Comparison of ENCODE assay signal across 25 mouse cellular contexts in the genomic region with DNA sequence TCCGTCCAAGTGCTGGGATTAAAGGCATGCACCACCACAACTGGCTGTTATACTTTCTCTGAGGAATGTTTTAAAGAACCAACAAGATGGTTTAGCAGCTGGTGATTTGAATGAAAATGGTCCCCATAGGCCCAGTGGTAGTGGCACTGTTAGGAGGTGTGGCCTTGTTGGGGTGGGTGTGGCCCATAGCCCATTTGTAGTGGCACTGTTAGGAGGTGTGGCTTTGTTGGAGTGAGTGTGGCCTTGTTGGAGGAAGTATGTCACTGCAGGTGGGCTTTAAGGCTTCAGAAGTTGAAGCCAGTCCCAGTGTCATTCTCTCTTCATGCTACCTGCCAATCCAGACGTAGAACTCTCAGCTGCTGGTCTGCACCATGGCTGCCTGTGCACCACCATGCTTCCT. TPM values are rescaled to one million over a fixed set of nuclear protein-coding genes. Genes with fewer than 3 reads are reported as not detected.
DNase-seq lines count a peak whose midpoint lies in the region; ATAC-seq lines count a peak whose summit lies in the region.
"Had no signal": no experiment of that assay in that cellular context is flagged by ENCODE, and none has a peak within 500 bp of the region (broad histone marks: within the 10 kb centered on the region; RNA-seq: fewer than 3 reads in every experiment).

No protein-coding gene starts in this region.

- DNase-seq in gastrocnemius, postnatal 25 days, result peak; percentile 2
- DNase-seq in gastrocnemius, postnatal 36 days, result no peak
- DNase-seq in liver, result no peak
- DNase-seq: adrenal gland, postnatal 10 days; adrenal gland, postnatal 36 days; cerebellum, adult 18-20 months; cerebellum, adult 9-10 months; cerebellum, postnatal 14 days; heart, adult 18-20 months; heart, postnatal 14 days; heart, postnatal 4 days had no signal

- no peaks in the 10 kb centered on the region for H3K9me3 ChIP-seq in liver, embryonic 12.5 days (replicated peaks)
- H3K9me3 ChIP-seq in liver, embryonic 15.5 days (replicated peaks), result no peaks in the 10 kb centered on the region
- H3K9me3 ChIP-seq in forebrain, embryonic 12.5 days, result no peaks in the 10 kb centered on the region
- H3K9me3 ChIP-seq: embryonic facial prominence, embryonic 12.5 days; forebrain, embryonic 15.5 days; heart, embryonic 10.5 days; heart, embryonic 13.5 days had no signal

- 75% methylated on average over 2 of the region's 2 CpGs for WGBS in liver, embryonic 12.5 days (ENCODE audit: insufficient replicate concordance)
- 68% methylated on average over 2 of the region's 2 CpGs for WGBS in liver, embryonic 15.5 days (ENCODE audit: insufficient replicate concordance)
- 86% methylated on average over 2 of the region's 2 CpGs for WGBS in forebrain, embryonic 12.5 days

- H3K27ac ChIP-seq in liver, embryonic 12.5 days, result no peak overlapping the region; the same call in 1 of the 2 replicates
- H3K27ac ChIP-seq in liver, embryonic 15.5 days (replicated peaks), result no peak overlapping the region; the same call in 1 of the 2 replicates
- H3K27ac ChIP-seq in forebrain, embryonic 12.5 days, result no peak overlapping the region
- H3K27ac ChIP-seq: embryonic facial prominence, embryonic 12.5 days; embryonic facial prominence, embryonic 15.5 days; forebrain, embryonic 15.5 days; heart, embryonic 13.5 days; hindbrain, embryonic 14.5 days; hindbrain, postnatal 0 days had no signal

- peaks cover 5% of the 10 kb centered on the region; the same call in 1 of the 2 replicates for H3K27me3 ChIP-seq in liver, embryonic 12.5 days (replicated peaks)
- H3K27me3 ChIP-seq in liver, embryonic 15.5 days, result no peaks in the 10 kb centered on the region
- H3K27me3 ChIP-seq in forebrain, embryonic 12.5 days, result 0 out of 2 replicates have a peak, but pooled peaks cover 4% of the 10 kb centered on the region
- H3K27me3 ChIP-seq: embryonic facial prominence, embryonic 12.5 days; embryonic facial prominence, embryonic 15.5 days; forebrain, embryonic 15.5 days; heart, embryonic 13.5 days; Patski had no signal

- no peak overlapping the region for H3K4me2 ChIP-seq in liver, embryonic 12.5 days
- no peak overlapping the region for H3K4me2 ChIP-seq in liver, embryonic 15.5 days
- H3K4me2 ChIP-seq in forebrain, embryonic 12.5 days, result no peak overlapping the region
- H3K4me2 ChIP-seq: embryonic facial prominence, embryonic 12.5 days; embryonic facial prominence, embryonic 15.5 days; forebrain, embryonic 15.5 days; heart, embryonic 13.5 days; hindbrain, embryonic 14.5 days had no signal

- H3K9ac ChIP-seq in liver, embryonic 12.5 days, result no peak overlapping the region
- H3K9ac ChIP-seq in liver, embryonic 15.5 days, result no peak overlapping the region
- no peak overlapping the region for H3K9ac ChIP-seq in forebrain, embryonic 12.5 days
- H3K9ac ChIP-seq: embryonic facial prominence, embryonic 12.5 days; embryonic facial prominence, embryonic 15.5 days; forebrain, embryonic 15.5 days; heart, embryonic 13.5 days; hindbrain, embryonic 14.5 days had no signal

- no peak overlapping the region for H3K4me3 ChIP-seq in liver, embryonic 12.5 days
- no peak overlapping the region for H3K4me3 ChIP-seq in liver, embryonic 15.5 days (replicated peaks)
- no peak overlapping the region for H3K4me3 ChIP-seq in forebrain, embryonic 12.5 days (replicated peaks)
- H3K4me3 ChIP-seq: embryonic facial prominence, embryonic 12.5 days; embryonic facial prominence, embryonic 15.5 days; forebrain, embryonic 15.5 days; heart, embryonic 10.5 days; heart, embryonic 13.5 days had no signal

- no peaks in the 10 kb centered on the region for H3K36me3 ChIP-seq in liver, embryonic 12.5 days
- no peaks in the 10 kb centered on the region for H3K36me3 ChIP-seq in liver, embryonic 15.5 days (replicated peaks)
- H3K36me3 ChIP-seq in forebrain, embryonic 12.5 days (replicated peaks), result no peaks in the 10 kb centered on the region
- H3K36me3 ChIP-seq: embryonic facial prominence, embryonic 12.5 days; embryonic facial prominence, embryonic 15.5 days; forebrain, embryonic 15.5 days; G1E had no signal

- intact Hi-C loops in gastrocnemius, postnatal 36 days (cut with DNase I), result no loop called here

- ATAC-seq in liver, embryonic 12.5 days, result peak; percentile 44; the same call in 1 of the 2 replicates
- 0 out of 2 replicates have a peak, but pooled peaks have one; percentile 31 for ATAC-seq in liver, embryonic 15.5 days (ENCODE audit: insufficient read depth)
- ATAC-seq in forebrain, embryonic 12.5 days (ENCODE audit: low FRiP score), result no peak
- ATAC-seq: forebrain, embryonic 15.5 days; hindbrain, postnatal 0 days; inflammation-experienced regulatory T-cells, adult 6 months; intestine, embryonic 16.5 days; Patski had no signal

- peaks cover 8% of the 10 kb centered on the region; the same call in 1 of the 2 replicates for H3K4me1 ChIP-seq in liver, embryonic 12.5 days
- H3K4me1 ChIP-seq in liver, embryonic 15.5 days (replicated peaks), result peaks cover 11% of the 10 kb centered on the region; the same call in 1 of the 2 replicates
- H3K4me1 ChIP-seq in forebrain, embryonic 12.5 days, result peaks cover 6% of the 10 kb centered on the region; the same call in 1 of the 2 replicates
- H3K4me1 ChIP-seq: embryonic facial prominence, embryonic 15.5 days had no signal

RNA-seq across cellular contexts. Expression of gene Syde2, which starts 40.7 kb away (rescaled TPM):
- total RNA-seq in gastrocnemius, postnatal 25 days (2021), result 1 to 10 TPM in 1 of 2 experiments, under 1 TPM in 1; 0.92 to 1.2 TPM
- under 1 TPM; 0.79 to 0.82 TPM for total RNA-seq in gastrocnemius, postnatal 36 days (2021)
- 1.3 and 1.4 TPM in 2 replicates for polyA plus RNA-seq in liver, embryonic 12.5 days (2016; fragmentation: Nextera tagmentation; extraction: Ambion mirVana)
- 0.48 and 0.52 TPM in 2 replicates for polyA plus RNA-seq in liver, embryonic 15.5 days (2015; fragmentation: Nextera tagmentation; extraction: Ambion mirVana)
- 0.97 and 1.5 TPM in 2 replicates for polyA plus RNA-seq in forebrain, embryonic 12.5 days (2016; fragmentation: Nextera tagmentation; extraction: Ambion mirVana)
